Mouse (Mus musculus) common myeloid progenitor, adult 5-6 weeks (primary cell): Measurements from ENCODE around the gene Hoxb7. TPM values are rescaled to one million over a fixed set of nuclear protein-coding genes. Genes with fewer than 3 reads are reported as not detected.

Experiments used
- ATAC-seq: replicated peaks from 2 replicates; pipeline ENCODE4 v1.8.0; 2016; ENCODE audit warnings: low read depth, mild to moderate bottlenecking, moderate TSS enrichment, inconsistent platforms; ENCODE audit not compliant: poor library complexity, severe bottlenecking
- total RNA-seq: library from RNA; stranded (forward); fragments of 200-1000, 187-1606 nt; gene quantifications from 2 replicates; pipeline ENCODE4 v1.2.3, GENCODE M21; 2017

Gene Hoxb7
- total RNA-seq, 1 experiment from 2014 or later: not detected

- peak; percentile 52; the same call in 1 of the 2 replicates for ATAC-seq
Measured at GRCm38 (mm10) chr11:96284041-96284749, 2.2 kb upstream of the Hoxb7 start.

- ATAC-seq: no peak
Measured at GRCm38 (mm10) chr11:96284774-96285734, 1.4 kb upstream of the Hoxb7 start.

- ATAC-seq: no peak
Measured at GRCm38 (mm10) chr11:96286739-96287385, 439 bp downstream of the Hoxb7 start.

GRCm38 (mm10) chr11:96287411-96287810 lies 988 bp downstream of the Hoxb7 start:
- ATAC-seq: no peak

GRCm38 (mm10) chr11:96288455-96289221 lies 2.2 kb downstream of the Hoxb7 start:
- no peak for ATAC-seq

GRCm38 (mm10) chr11:96289293-96289692 lies 2.9 kb downstream of the Hoxb7 start:
- ATAC-seq: no peak

GRCm38 (mm10) chr11:96289837-96290236 lies 3.4 kb downstream of the Hoxb7 start:
- ATAC-seq: no peak

GRCm38 (mm10) chr11:96290705-96291355 lies 4.4 kb downstream of the Hoxb7 start:
- ATAC-seq: no peak

GRCm38 (mm10) chr11:96291681-96292564 lies 5.5 kb downstream of the Hoxb7 start, which contains the start of gene Hoxb6:
Hoxb6 (plus strand) TSS chr11:96292476.
- no peak for ATAC-seq

GRCm38 (mm10) chr11:96292565-96293301 lies 6.3 kb downstream of the Hoxb7 start:
- ATAC-seq: no peak

- no peak for ATAC-seq
Measured at GRCm38 (mm10) chr11:96293302-96293921, 7.0 kb downstream of the Hoxb7 start.

GRCm38 (mm10) chr11:96294245-96295091 lies 8.0 kb downstream of the Hoxb7 start:
- peak; percentile 80 for ATAC-seq

- no peak for ATAC-seq
Measured at GRCm38 (mm10) chr11:96295092-96295835, 8.8 kb downstream of the Hoxb7 start.

- ATAC-seq: no peak
Measured at GRCm38 (mm10) chr11:96296997-96297396, 10.6 kb downstream of the Hoxb7 start.

- ATAC-seq: no peak
Measured at GRCm38 (mm10) chr11:96297428-96297827, 11.0 kb downstream of the Hoxb7 start.
